Mouse (Mus musculus): ENCODE measurements around the gene Rpl23a.

DNA sequence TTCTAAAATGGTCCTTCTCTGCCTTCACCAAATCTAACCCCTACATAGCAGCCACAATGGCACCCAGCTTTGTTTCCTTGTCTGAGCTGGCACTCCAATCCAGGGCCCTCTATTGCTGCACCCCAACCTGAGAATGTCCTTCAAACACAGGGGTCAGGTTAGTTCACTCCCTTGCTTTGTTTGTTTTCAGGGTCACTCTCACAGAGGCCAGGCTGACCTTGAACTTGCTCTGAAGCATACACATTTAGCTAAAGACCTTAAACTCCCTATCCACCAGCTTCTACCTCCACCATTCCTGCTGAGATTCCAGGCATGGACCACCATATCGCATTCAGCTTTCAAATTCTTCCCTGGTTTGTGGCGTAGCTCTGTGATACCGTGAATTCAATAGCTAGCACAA, 8.9 kb downstream of the Rpl23a start:
- TF ChIP-seq CTCF (IDR thresholded peaks at IDR 0.05; ENCODE audit: low read depth, low read length) = no peak
- no peak for TF ChIP-seq POLR2A (IDR thresholded peaks at IDR 0.05; ENCODE audit: borderline replicate concordance, low read depth, low read length)
